Mouse (Mus musculus) embryonic facial prominence, embryonic 11.5 days (tissue): ENCODE measurements around the gene Grik5. TPM values are rescaled to one million over a fixed set of nuclear protein-coding genes. Genes with fewer than 3 reads are reported as not detected.
A peak's percentile ranks its signal among the peaks of the same experiment; 100 is the strongest.

Source experiments
- ATAC-seq: fragments of 200-750 bp; cut with Nextera tagmentation; replicated peaks from 2 replicates; pipeline ENCODE4 v1.8.0; 2017; ENCODE audit warnings: low read depth; ENCODE audit not compliant: insufficient number of reproducible peaks, low FRiP score, low TSS enrichment
- DNase-seq: peaks from one replicate; pipeline ENCODE4 v3.0.0-alpha.2; 2015; ENCODE audit warnings: low spot score
- H3K27ac ChIP-seq: fragments of 300-500 bp; sonication (generic); replicated peaks from 2 replicates; pipeline ENCODE4 v1.5.1; 2014; ENCODE audit warnings: mild to moderate bottlenecking, low read depth, low read length, control low read depth
- H3K27me3 ChIP-seq: fragments of 300-500 bp; sonication (generic); 2 replicates; pipeline ENCODE4 v1.6.1; 2014; ENCODE audit warnings: mild to moderate bottlenecking, low read length, moderate library complexity, mixed read lengths; ENCODE audit not compliant: control insufficient read depth, insufficient read depth
- H3K36me3 ChIP-seq: fragments of 300-500 bp; sonication (generic); replicated peaks from 2 replicates; pipeline ENCODE4 v1.6.1; 2014; ENCODE audit warnings: low read depth, mild to moderate bottlenecking, low read length, moderate library complexity, mixed read lengths; ENCODE audit not compliant: control insufficient read depth, insufficient read depth
- H3K4me1 ChIP-seq: fragments of 300-500 bp; sonication (generic); 2 replicates; pipeline ENCODE4 v1.6.1; 2014; ENCODE audit warnings: low read length, mixed read lengths; ENCODE audit not compliant: control insufficient read depth, insufficient read depth
- H3K4me2 ChIP-seq: fragments of 300-500 bp; sonication (generic); 2 replicates; pipeline ENCODE4 v1.6.1; 2014; ENCODE audit warnings: low read depth, mild to moderate bottlenecking, control low read depth, low read length, moderate library complexity
- H3K4me3 ChIP-seq: fragments of 300-500 bp; sonication (generic); 2 replicates; pipeline ENCODE4 v1.5.1; 2014; ENCODE audit warnings: low read depth, low read length, control low read depth
- H3K9ac ChIP-seq: fragments of 300-500 bp; sonication (generic); replicated peaks from 2 replicates; pipeline ENCODE4 v1.6.1; 2014; ENCODE audit warnings: mild to moderate bottlenecking, control low read depth, low read length
- H3K9me3 ChIP-seq: fragments of 300-500 bp; sonication (generic); replicated peaks from 2 replicates; pipeline ENCODE4 v1.6.1; 2016; ENCODE audit warnings: mild to moderate bottlenecking, low read length, inconsistent platforms, mixed read lengths; ENCODE audit not compliant: control insufficient read depth
- WGBS: fragments of 180-500 bp; shearing (Covaris S2); extraction: QIAGEN DNeasy Blood & Tissue Kit; methylation state at CpG from one replicate; pipeline ENCODE4 v1.1.7; 2014; 5-methylcytosine and 5-hydroxymethylcytosine counted together
- polyA plus RNA-seq: library from polyadenylated mRNA; unstranded; fragments of >200 nt; fragmentation: Nextera tagmentation; extraction: Ambion mirVana; gene quantifications from 2 replicates; pipeline ENCODE4 v1.2.1, GENCODE M21; 2014

Grik5 gene
- polyA plus RNA-seq, 1 experiment from 2014 or later = 5.7 TPM

- no peak overlapping the region for H3K27ac ChIP-seq
- DNase-seq (no peak), ATAC-seq (no peak)
- H3K27me3 ChIP-seq = no peaks in the 10 kb centered on the region
- no peak overlapping the region for H3K4me3 ChIP-seq
- H3K9me3 ChIP-seq = no peaks in the 10 kb centered on the region
- no peak overlapping the region for H3K4me2 ChIP-seq
- peaks cover 3% of the 10 kb centered on the region for H3K36me3 ChIP-seq
- H3K4me1 ChIP-seq = no peaks in the 10 kb centered on the region
- H3K9ac ChIP-seq = no peak overlapping the region
- WGBS = 90% methylated on average over 12 of the region's 12 CpGs
These were observed 30.2 kb downstream of the Grik5 start for GRCm38 (mm10) chr7:25041921-25042320.

DNA sequence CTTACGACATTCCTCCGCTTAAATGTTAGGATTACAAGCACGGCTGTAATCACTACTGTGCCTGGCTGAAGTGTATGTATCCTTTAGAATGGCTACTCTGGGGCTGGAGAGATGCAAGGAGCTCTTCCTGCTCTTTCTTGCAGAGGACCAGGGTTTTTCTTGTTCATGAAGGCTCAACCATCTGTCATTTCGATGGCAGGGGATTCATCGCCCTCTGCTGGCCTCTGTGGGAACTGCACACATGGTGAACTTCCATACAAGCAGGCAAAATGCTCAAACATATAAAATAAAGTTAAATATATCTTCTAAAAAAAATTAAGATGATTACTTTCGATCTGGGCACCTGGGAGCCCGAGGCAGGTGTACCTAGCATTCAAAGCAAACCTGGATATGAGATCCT lies 36.2 kb downstream of the Grik5 start:
- Histone ChIP-seq H3K27me3 (no peaks in the 10 kb centered on the region), H3K4me3 (no peak overlapping the region), H3K36me3 (no peaks in the 10 kb centered on the region), H3K4me2 (no peak overlapping the region), H3K27ac (no peak overlapping the region), H3K4me1 (no peaks in the 10 kb centered on the region), H3K9ac (no peak overlapping the region), H3K9me3 (no peaks in the 10 kb centered on the region)
- WGBS = 54% methylated on average over 7 of the region's 7 CpGs
- ATAC-seq (no peak), DNase-seq (peak; percentile 81)

GRCm38 (mm10) chr7:25034796-25035195 lies 37.4 kb downstream of the Grik5 start:
- DNase-seq (no peak), ATAC-seq (no peak)
- H3K36me3 ChIP-seq = no peaks in the 10 kb centered on the region
- H3K4me1 ChIP-seq = no peaks in the 10 kb centered on the region
- no peak overlapping the region for H3K27ac ChIP-seq
- H3K4me3 ChIP-seq = no peak overlapping the region
- H3K27me3 ChIP-seq = no peaks in the 10 kb centered on the region
- H3K9me3 ChIP-seq = no peaks in the 10 kb centered on the region
- 93% methylated on average over 4 of the region's 4 CpGs for WGBS
- H3K9ac ChIP-seq = no peak overlapping the region
- H3K4me2 ChIP-seq = no peak overlapping the region

DNA sequence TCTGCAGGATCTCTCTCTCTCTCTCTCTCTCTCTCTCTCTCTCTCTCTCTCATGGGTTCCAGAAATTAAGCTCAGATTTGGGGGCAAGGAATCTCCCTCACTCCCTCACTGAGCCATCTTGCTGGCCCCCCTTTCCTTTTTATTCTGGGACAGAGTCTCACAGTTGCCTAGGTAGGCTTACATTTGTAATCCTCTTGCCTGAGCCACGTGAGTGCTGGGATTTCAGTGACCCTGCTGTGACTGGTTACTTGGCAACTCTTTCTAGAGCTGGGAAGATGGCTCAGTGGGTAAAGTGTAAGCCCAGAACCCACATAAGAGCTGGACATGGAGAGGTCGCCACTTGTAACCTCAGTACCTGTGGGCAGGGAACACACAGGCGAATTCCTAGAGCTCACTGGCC lies 40.6 kb downstream of the Grik5 start:
- no peak for DNase-seq
- Histone ChIP-seq H3K4me2 (no peak overlapping the region), H3K27me3 (no peaks in the 10 kb centered on the region), H3K27ac (no peak overlapping the region), H3K9ac (no peak overlapping the region), H3K9me3 (no peaks in the 10 kb centered on the region), H3K36me3 (no peaks in the 10 kb centered on the region; the same call in 1 of the 2 replicates), H3K4me1 (no peaks in the 10 kb centered on the region), H3K4me3 (no peak overlapping the region)
- 64% methylated on average over 3 of the region's 3 CpGs for WGBS
- ATAC-seq = no peak

DNA sequence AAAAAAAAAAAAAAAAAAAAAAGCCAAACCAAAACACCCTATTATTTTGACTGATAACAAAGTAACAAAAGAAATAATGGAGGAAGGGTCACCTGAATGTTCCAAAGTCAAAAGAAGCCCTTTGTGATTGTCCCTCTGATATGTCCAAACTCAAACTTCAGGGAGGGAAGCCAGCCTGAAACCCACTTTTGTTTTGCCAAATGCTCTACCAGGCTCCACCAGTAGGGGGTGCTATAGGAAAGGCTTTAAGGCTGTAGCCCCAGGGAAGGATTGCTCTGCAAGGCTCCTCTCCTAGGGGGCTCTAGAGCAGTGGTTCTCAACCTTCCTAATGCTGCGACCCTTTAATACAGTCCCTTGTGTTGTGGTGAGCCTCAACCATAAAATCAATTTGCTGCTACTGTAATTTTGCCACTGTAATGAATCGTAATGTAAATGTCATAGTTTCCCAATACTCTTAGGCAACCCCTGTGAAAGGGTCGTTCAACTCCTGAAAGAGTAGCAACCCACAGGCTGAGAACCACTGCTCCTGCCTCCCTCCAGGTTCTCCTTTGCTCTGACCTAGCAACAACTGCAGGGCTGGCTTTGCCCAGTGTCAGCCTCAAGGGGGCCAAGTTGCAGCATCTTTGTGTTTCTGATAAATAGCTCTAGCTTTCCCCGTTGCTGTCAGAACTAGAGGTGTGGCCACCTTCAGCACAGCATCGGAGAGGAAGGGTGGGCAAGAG lies 42.0 kb downstream of the Grik5 start:
- Histone ChIP-seq H3K4me2 (no peak overlapping the region), H3K4me1 (no peaks in the 10 kb centered on the region), H3K4me3 (no peak overlapping the region), H3K27me3 (no peaks in the 10 kb centered on the region), H3K9ac (no peak overlapping the region), H3K27ac (no peak overlapping the region), H3K9me3 (no peaks in the 10 kb centered on the region), H3K36me3 (no peaks in the 10 kb centered on the region; the same call in 1 of the 2 replicates)
- WGBS = 52% methylated on average over 5 of the region's 5 CpGs
- DNase-seq (peak; percentile 91), ATAC-seq (no peak)

DNA sequence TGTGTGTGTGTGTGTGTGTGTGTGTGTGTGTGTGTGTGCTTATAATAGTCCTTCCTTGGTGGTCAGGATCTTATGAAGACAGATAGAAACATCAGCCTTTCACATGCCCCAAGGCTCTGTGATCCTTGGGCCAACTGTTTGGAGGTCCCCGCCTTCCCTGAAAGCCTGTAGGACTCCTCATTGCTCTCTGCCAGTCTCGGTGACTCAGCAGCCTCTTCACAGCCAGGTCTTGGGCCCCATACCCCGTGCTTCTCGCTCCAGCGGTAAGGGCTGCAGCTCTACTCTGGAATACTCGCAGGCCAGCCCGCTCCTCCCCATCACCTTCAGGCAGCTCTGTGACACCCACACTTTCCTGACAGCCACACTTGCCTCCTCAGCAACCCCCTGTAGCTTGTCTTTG lies 45.7 kb downstream of the Grik5 start:
- Histone ChIP-seq H3K4me2 (no peak overlapping the region), H3K27me3 (no peaks in the 10 kb centered on the region), H3K27ac (no peak overlapping the region), H3K9me3 (no peaks in the 10 kb centered on the region), H3K4me3 (no peak overlapping the region), H3K36me3 (no peaks in the 10 kb centered on the region; the same call in 1 of the 2 replicates), H3K9ac (no peak overlapping the region), H3K4me1 (no peaks in the 10 kb centered on the region)
- WGBS = 65% methylated on average over 7 of the region's 7 CpGs
- ATAC-seq (no peak), DNase-seq (no peak)

GRCm38 (mm10) chr7:25025855-25026439 lies 46.2 kb downstream of the Grik5 start:
- ATAC-seq = no peak
- H3K27me3 ChIP-seq = no peaks in the 10 kb centered on the region
- H3K4me3 ChIP-seq = no peak overlapping the region
- 54% methylated on average over 10 of the region's 10 CpGs for WGBS
- no peaks in the 10 kb centered on the region; the same call in 1 of the 2 replicates for H3K36me3 ChIP-seq
- H3K9me3 ChIP-seq = no peaks in the 10 kb centered on the region
- no peak overlapping the region for H3K9ac ChIP-seq
- peak; percentile 26 for DNase-seq
- H3K4me2 ChIP-seq = no peak overlapping the region
- no peak overlapping the region for H3K27ac ChIP-seq
- no peaks in the 10 kb centered on the region for H3K4me1 ChIP-seq

- Histone ChIP-seq H3K9ac (no peak overlapping the region), H3K27me3 (peaks cover 54% of the 10 kb centered on the region), H3K4me2 (no peak overlapping the region), H3K4me1 (peaks cover 3% of the 10 kb centered on the region; the same call in 1 of the 2 replicates), H3K27ac (no peak overlapping the region), H3K36me3 (no peaks in the 10 kb centered on the region; the same call in 1 of the 2 replicates), H3K9me3 (no peaks in the 10 kb centered on the region), H3K4me3 (no peak overlapping the region)
- DNase-seq (no peak), ATAC-seq (no peak)
- 69% methylated on average over 7 of the region's 7 CpGs for WGBS
These were observed 60.6 kb downstream of the Grik5 start for GRCm38 (mm10) chr7:25011592-25011991.
